Mouse (Mus musculus) limb, embryonic 15.5 days (tissue): ENCODE measurements around the gene Tagln. TPM values are rescaled to one million over a fixed set of nuclear protein-coding genes. Genes with fewer than 3 reads are reported as not detected.

Experiments
- microRNA-seq: library from miRNA; unstranded; fragments of <30 nt; microRNA quantifications from one replicate; pipeline ENCODE4, GENCODE M21; 2016
- polyA plus RNA-seq: library from polyadenylated mRNA; unstranded; fragments of >200 nt; fragmentation: Nextera tagmentation; extraction: Ambion mirVana; gene quantifications from 2 replicates; pipeline ENCODE4 v1.2.1, GENCODE M21; 2015

The Tagln gene
- polyA plus RNA-seq, 1 experiment from 2014 or later, result 26.6 TPM

Small RNA genes lying within 50 kb of the gene (microRNA-seq; reads per million reads assigned to microRNA genes)
- not detected for gene Mir7087

Other genes with a start within 250 kb of the Tagln start
- 28.8 and 30.3 TPM in 2 replicates for gene Cep164, start 107.4 kb downstream of the Tagln start, polyA plus RNA-seq
- gene Bace1, start 97.5 kb downstream of the Tagln start, polyA plus RNA-seq, result 37.2 and 41.8 TPM in 2 replicates
- 22.9 and 24.5 TPM in 2 replicates for gene Pcsk7, start 29.6 kb downstream of the Tagln start, polyA plus RNA-seq
- gene Rnf214, start 29.1 kb downstream of the Tagln start, polyA plus RNA-seq, result 44.2 and 49.4 TPM in 2 replicates
- 50.6 and 66.1 TPM in 2 replicates for gene Sidt2, start 19.2 kb upstream of the Tagln start, polyA plus RNA-seq
- 182 and 188 TPM in 2 replicates for gene Pafah1b2, start 76.6 kb upstream of the Tagln start, polyA plus RNA-seq
- gene Sik3, start 76.8 kb upstream of the Tagln start, polyA plus RNA-seq, result 10.6 and 11.8 TPM in 2 replicates